Mouse (Mus musculus) C3H10T1/2 (cell line): ENCODE results near the gene Rab26. TPM values are rescaled to one million over a fixed set of nuclear protein-coding genes. Genes with fewer than 3 reads are reported as not detected.

Source experiments
- polyA plus RNA-seq, 2 experiments: library from polyadenylated mRNA; unstranded; fragments of >200 nt; fragmentation: generic; extraction: Trizol; gene quantifications; one replicate each; pipeline ENCODE4 v1.2.1; 2012; ENCODE audit warnings: missing spikeins in 2 of 2

Rab26 gene
- polyA plus RNA-seq: under 1 TPM; 0.11 to 0.22 TPM

GRCm38 (mm10) chr17:24534160-24534718 lies at the start of gene Rab26:
Gene Rab26 (minus strand): TSS chr17:24534210.

GRCm38 (mm10) chr17:24549618-24550415 lies 15.8 kb upstream of the Rab26 start, which contains the start of gene Pkd1:
Gene Pkd1 (plus strand): TSS chr17:24549834.

GRCm38 (mm10) chr17:24527723-24528559 lies 6.1 kb downstream of the Rab26 start, which contains the start of gene Traf7:
Gene Traf7 (minus strand): TSS chr17:24527938.

GRCm38 (mm10) chr17:24488186-24488661 lies 45.8 kb downstream of the Rab26 start, which contains the start of gene Caskin1:
Gene Caskin1 (plus strand): TSS chr17:24488601.

GRCm38 (mm10) chr17:24478663-24479380 lies 55.2 kb downstream of the Rab26 start, which contains the start of gene Mlst8:
Gene Mlst8 (minus strand): TSS chr17:24479078.

Other genes starting within 250 kb of the Rab26 start
- under 1 TPM in 1 of 2 experiments, not detected in 1; 0.01 TPM for gene Abca17, start 183.1 kb downstream of the Rab26 start, polyA plus RNA-seq
- gene Abca3, start 182.3 kb downstream of the Rab26 start, polyA plus RNA-seq: 10 to 100 TPM in 1 of 2 experiments, 1 to 10 TPM in 1; 2.9 to 15.9 TPM
- gene Rnps1, start 119.6 kb downstream of the Rab26 start, polyA plus RNA-seq: 10 to 100 TPM; 74.1 to 82.9 TPM
- 100 to 1,000 TPM in 1 of 2 experiments, 10 to 100 TPM in 1; 64.8 to 150 TPM for gene Eci1, start 107.6 kb downstream of the Rab26 start, polyA plus RNA-seq
- 1 to 10 TPM in 1 of 2 experiments, under 1 TPM in 1; 0.20 to 3.1 TPM for gene Dnase1l2, start 91.1 kb downstream of the Rab26 start, polyA plus RNA-seq
- gene E4f1, start 63.9 kb downstream of the Rab26 start, polyA plus RNA-seq: 10 to 100 TPM in 1 of 2 experiments, 1 to 10 TPM in 1; 9.2 to 27.4 TPM
- 10 to 100 TPM; 31.3 to 84.9 TPM for gene Pgp, start 63.8 kb downstream of the Rab26 start, polyA plus RNA-seq
- gene Bricd5, start 60.3 kb downstream of the Rab26 start, polyA plus RNA-seq: under 1 TPM; 0.07 to 0.13 TPM
- gene Mlst8, start 55.1 kb downstream of the Rab26 start, polyA plus RNA-seq: 10 to 100 TPM; 11.5 to 32.9 TPM
- gene Caskin1, start 45.6 kb downstream of the Rab26 start, polyA plus RNA-seq: under 1 TPM; 0.26 to 0.51 TPM
- 100 to 1,000 TPM in 1 of 2 experiments, 10 to 100 TPM in 1; 68.5 to 103 TPM for gene Traf7, start 6.3 kb downstream of the Rab26 start, polyA plus RNA-seq
- gene Pkd1, start 15.6 kb upstream of the Rab26 start, polyA plus RNA-seq: 10 to 100 TPM in 1 of 2 experiments, 1 to 10 TPM in 1; 6.9 to 98.9 TPM
- 100 to 1,000 TPM in 1 of 2 experiments, 10 to 100 TPM in 1; 78.3 to 110 TPM for gene Tsc2, start 98.4 kb upstream of the Rab26 start, polyA plus RNA-seq
- 10 to 100 TPM; 27.3 to 51.1 TPM for gene Nthl1, start 98.5 kb upstream of the Rab26 start, polyA plus RNA-seq
- gene Slc9a3r2, start 116.1 kb upstream of the Rab26 start, polyA plus RNA-seq: 10 to 100 TPM in 1 of 2 experiments, 1 to 10 TPM in 1; 2.8 to 26.5 TPM
- not detected for gene Npw, start 124.2 kb upstream of the Rab26 start, polyA plus RNA-seq
- 10 to 100 TPM; 14.9 to 24.2 TPM for gene Zfp598, start 135.5 kb upstream of the Rab26 start, polyA plus RNA-seq
- gene Syngr3, start 155.7 kb upstream of the Rab26 start, polyA plus RNA-seq: under 1 TPM; 0.14 to 0.27 TPM
- gene Gfer, start 161.9 kb upstream of the Rab26 start, polyA plus RNA-seq: 10 to 100 TPM; 40.0 to 84.5 TPM
- 1 to 10 TPM; 1.9 to 6.3 TPM for gene Noxo1, start 162.0 kb upstream of the Rab26 start, polyA plus RNA-seq
- gene Tbl3, start 173.4 kb upstream of the Rab26 start, polyA plus RNA-seq: 100 to 1,000 TPM in 1 of 2 experiments, 10 to 100 TPM in 1; 28.8 to 116 TPM
- 1 to 10 TPM; 2.0 to 2.2 TPM for gene Rnf151, start 183.9 kb upstream of the Rab26 start, polyA plus RNA-seq
- gene Rps2, start 183.9 kb upstream of the Rab26 start, polyA plus RNA-seq: 100 to 1,000 TPM; 451 to 471 TPM
- 100 to 1,000 TPM; 438 to 576 TPM for gene Ndufb10, start 190.3 kb upstream of the Rab26 start, polyA plus RNA-seq
- not detected for gene Rpl3l, start 193.6 kb upstream of the Rab26 start, polyA plus RNA-seq
- gene Msrb1, start 202.4 kb upstream of the Rab26 start, polyA plus RNA-seq: 100 to 1,000 TPM in 1 of 2 experiments, 10 to 100 TPM in 1; 99.5 to 155 TPM
- gene Hs3st6, start 218.8 kb upstream of the Rab26 start, polyA plus RNA-seq: under 1 TPM; 0.02 to 0.04 TPM